Mouse (Mus musculus) bone marrow macrophage, adult 2 months (primary cell): ENCODE measurements around the gene Prss54.

Experiments
- CTCF ChIP-seq: IDR thresholded peaks from 2 replicates; pipeline ENCODE4 v1.5.1; 2012; ENCODE audit warnings: low read depth, mild to moderate bottlenecking, low read length, moderate library complexity
- POLR2A ChIP-seq: IDR thresholded peaks from 2 replicates; pipeline ENCODE4 v1.6.1; 2012; ENCODE audit warnings: mild to moderate bottlenecking, low read depth, low read length, borderline replicate concordance

GRCm38 (mm10) chr8:95523991-95524390 lies 52.1 kb downstream of the Prss54 start:
- TF ChIP-seq POLR2A (no peak), CTCF (no peak)
